20 mouse cellular contexts compared by ENCODE assay signal in the genomic region with DNA sequence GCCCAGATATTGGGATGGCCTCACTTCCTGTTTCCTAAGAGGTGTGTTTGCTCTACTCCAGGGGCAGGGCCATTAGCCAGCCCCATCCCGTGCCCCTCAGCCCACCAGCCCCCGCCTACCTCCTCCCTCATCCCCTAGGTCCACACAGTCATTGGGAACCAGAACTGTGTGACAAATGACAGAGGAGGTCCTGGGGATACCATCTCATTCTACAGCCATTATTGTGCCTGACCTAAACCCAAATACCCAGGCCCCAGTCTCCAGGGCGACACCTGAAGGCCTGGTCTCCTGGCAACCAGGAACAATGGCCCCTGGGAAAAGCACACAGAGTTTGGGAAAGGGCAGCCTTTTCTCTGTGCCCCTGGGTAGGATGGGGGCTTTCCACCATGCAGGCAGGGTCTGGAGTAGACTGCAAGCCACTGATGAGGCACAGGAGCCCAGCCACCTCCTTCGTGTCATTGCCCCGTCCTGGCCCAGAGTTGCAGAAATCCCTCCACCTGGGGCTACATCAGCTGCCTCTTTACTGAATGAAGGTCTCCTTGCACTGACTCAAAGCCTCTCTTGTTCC. TPM values are rescaled to one million over a fixed set of nuclear protein-coding genes. Genes with fewer than 3 reads are reported as not detected.
DNase-seq lines count a peak whose midpoint lies in the region; ATAC-seq lines count a peak whose summit lies in the region.
"Had no signal": no experiment of that assay in that cellular context is flagged by ENCODE, and none has a peak within 500 bp of the region (broad histone marks: within the 10 kb centered on the region; RNA-seq: fewer than 3 reads in every experiment).

No protein-coding gene starts in this region.

- H3K9me3 ChIP-seq in forebrain, embryonic 11.5 days (ENCODE audit: control insufficient read depth, low read length) = no peaks in the 10 kb centered on the region
- no peaks in the 10 kb centered on the region for H3K9me3 ChIP-seq in forebrain, embryonic 15.5 days
- no peaks in the 10 kb centered on the region for H3K9me3 ChIP-seq in hindbrain, embryonic 14.5 days (ENCODE audit: control insufficient read depth, low read length)
- no peaks in the 10 kb centered on the region for H3K9me3 ChIP-seq in neural tube, embryonic 11.5 days (ENCODE audit: control insufficient read depth, low read length)
- H3K9me3 ChIP-seq: embryonic facial prominence, embryonic 13.5 days; limb, embryonic 10.5 days had no signal

- DNase-seq in forebrain, embryonic 11.5 days (ENCODE audit: low spot score) = peak; percentile 80
- DNase-seq in embryo, embryonic 10.5 days (ENCODE audit: low spot score) = peak; percentile 83
- DNase-seq in hindbrain, embryonic 14.5 days (ENCODE audit: low spot score) = no peak
- DNase-seq in neural tube, embryonic 11.5 days (ENCODE audit: low spot score) = peak; percentile 77
- DNase-seq in frontal cortex, postnatal 36 days (ENCODE audit: low spot score in 2 of 2) = no peak
- no peak for DNase-seq in cerebellum, postnatal 14 days
- no peak for DNase-seq in lung, adult 18-20 months
- DNase-seq: adrenal gland, adult 8-10 months; cerebellum, postnatal 10 days; heart, postnatal 4 days; lung, embryonic 14.5 days; right cerebral cortex, postnatal 25 days; thymus, postnatal 25 days had no signal

- H3K4me1 ChIP-seq in forebrain, embryonic 11.5 days (replicated peaks; ENCODE audit: control insufficient read depth, insufficient read depth, low read length) = peaks cover 19% of the 10 kb centered on the region; the same call in 1 of the 2 replicates
- H3K4me1 ChIP-seq in forebrain, embryonic 15.5 days = peaks cover 52% of the 10 kb centered on the region
- peaks cover 47% of the 10 kb centered on the region for H3K4me1 ChIP-seq in hindbrain, embryonic 14.5 days (replicated peaks; ENCODE audit: control insufficient read depth, insufficient read depth, low read length)
- peaks cover 43% of the 10 kb centered on the region for H3K4me1 ChIP-seq in neural tube, embryonic 11.5 days (ENCODE audit: control insufficient read depth, insufficient read depth, low read length)

- 20% methylated on average over 5 of the region's 5 CpGs for WGBS in forebrain, embryonic 11.5 days
- 21% methylated on average over 5 of the region's 5 CpGs for WGBS in forebrain, embryonic 15.5 days
- 11% methylated on average over 5 of the region's 5 CpGs for WGBS in hindbrain, embryonic 14.5 days
- 24% methylated on average over 5 of the region's 5 CpGs for WGBS in neural tube, embryonic 11.5 days

- ATAC-seq in forebrain, embryonic 11.5 days (replicated peaks; ENCODE audit: low FRiP score) = peak; percentile 59
- no peak for ATAC-seq in forebrain, embryonic 15.5 days (replicated peaks)
- peak; percentile 39; the same call in 1 of the 2 replicates for ATAC-seq in hindbrain, embryonic 14.5 days (ENCODE audit: low FRiP score)
- peak; percentile 52; the same call in 1 of the 2 replicates for ATAC-seq in neural tube, embryonic 11.5 days (ENCODE audit: insufficient read depth, low FRiP score, low TSS enrichment)
- ATAC-seq: intestine, postnatal 0 days had no signal

- H3K36me3 ChIP-seq in forebrain, embryonic 11.5 days (ENCODE audit: control insufficient read depth, insufficient read depth, low read length) = no peaks in the 10 kb centered on the region
- no peaks in the 10 kb centered on the region for H3K36me3 ChIP-seq in forebrain, embryonic 15.5 days
- H3K36me3 ChIP-seq in hindbrain, embryonic 14.5 days (replicated peaks; ENCODE audit: control insufficient read depth, insufficient read depth) = no peaks in the 10 kb centered on the region
- no peaks in the 10 kb centered on the region for H3K36me3 ChIP-seq in neural tube, embryonic 11.5 days (ENCODE audit: control insufficient read depth, insufficient read depth, low read length)
- H3K36me3 ChIP-seq: embryonic facial prominence, embryonic 13.5 days; limb, embryonic 10.5 days had no signal

- no peak overlapping the region for H3K4me3 ChIP-seq in forebrain, embryonic 11.5 days (ENCODE audit: low read depth, low read length)
- no peak overlapping the region for H3K4me3 ChIP-seq in forebrain, embryonic 15.5 days
- no peak overlapping the region for H3K4me3 ChIP-seq in hindbrain, embryonic 14.5 days (replicated peaks; ENCODE audit: low read length)
- H3K4me3 ChIP-seq in neural tube, embryonic 11.5 days (ENCODE audit: low read depth, low read length) = no peak overlapping the region
- H3K4me3 ChIP-seq: embryonic facial prominence, embryonic 13.5 days; limb, embryonic 10.5 days had no signal

- H3K9ac ChIP-seq in forebrain, embryonic 11.5 days (ENCODE audit: low read length) = no peak overlapping the region
- no peak overlapping the region for H3K9ac ChIP-seq in forebrain, embryonic 15.5 days (replicated peaks)
- H3K9ac ChIP-seq in hindbrain, embryonic 14.5 days = no peak overlapping the region
- H3K9ac ChIP-seq in neural tube, embryonic 11.5 days (ENCODE audit: low read length) = no peak overlapping the region
- H3K9ac ChIP-seq: embryonic facial prominence, embryonic 13.5 days; lung, embryonic 14.5 days had no signal

- H3K4me2 ChIP-seq in forebrain, embryonic 11.5 days (ENCODE audit: low read depth, low read length, severe bottlenecking) = no peak overlapping the region
- no peak overlapping the region for H3K4me2 ChIP-seq in forebrain, embryonic 15.5 days (replicated peaks)
- H3K4me2 ChIP-seq in hindbrain, embryonic 14.5 days (replicated peaks) = no peak overlapping the region
- no peak overlapping the region for H3K4me2 ChIP-seq in neural tube, embryonic 11.5 days (ENCODE audit: low read depth)
- H3K4me2 ChIP-seq: embryonic facial prominence, embryonic 13.5 days; liver, embryonic 11.5 days; lung, embryonic 14.5 days had no signal

- H3K27me3 ChIP-seq in forebrain, embryonic 11.5 days (ENCODE audit: control insufficient read depth, insufficient read depth, low read length) = peaks cover 3% of the 10 kb centered on the region; the same call in 1 of the 2 replicates
- H3K27me3 ChIP-seq in forebrain, embryonic 15.5 days = no peaks in the 10 kb centered on the region
- H3K27me3 ChIP-seq in hindbrain, embryonic 14.5 days (ENCODE audit: control insufficient read depth, insufficient read depth, low read length) = peaks cover 3% of the 10 kb centered on the region
- peaks cover 4% of the 10 kb centered on the region; the same call in 1 of the 2 replicates for H3K27me3 ChIP-seq in neural tube, embryonic 11.5 days (ENCODE audit: control insufficient read depth, insufficient read depth, low read length)
- H3K27me3 ChIP-seq: embryonic facial prominence, embryonic 13.5 days had no signal

- no peak overlapping the region for H3K27ac ChIP-seq in forebrain, embryonic 11.5 days (ENCODE audit: low read depth, low read length)
- no peak overlapping the region for H3K27ac ChIP-seq in forebrain, embryonic 15.5 days (replicated peaks)
- peak overlapping the region; percentile 21; the same call in 1 of the 2 replicates for H3K27ac ChIP-seq in hindbrain, embryonic 14.5 days
- 0 out of 2 replicates have a peak overlapping the region, but pooled peaks have one; percentile 44 for H3K27ac ChIP-seq in neural tube, embryonic 11.5 days (ENCODE audit: low read depth, low read length)
- H3K27ac ChIP-seq: embryonic facial prominence, embryonic 13.5 days; limb, embryonic 10.5 days; stomach, postnatal 0 days had no signal

RNA-seq across cellular contexts. Expression of gene Slit1, which starts 44.5 kb away (rescaled TPM):
- 4.6 and 5.6 TPM in 2 replicates for polyA plus RNA-seq in forebrain, embryonic 11.5 days (2014; fragmentation: Nextera tagmentation; extraction: Ambion mirVana)
- polyA plus RNA-seq in forebrain, embryonic 15.5 days (2015; fragmentation: Nextera tagmentation; extraction: Ambion mirVana) = 17.5 and 21.0 TPM in 2 replicates
- 31.7 and 36.4 TPM in 2 replicates for polyA plus RNA-seq in hindbrain, embryonic 14.5 days (2014; fragmentation: Nextera tagmentation; extraction: Ambion mirVana)
- 15.3 and 17.0 TPM in 2 replicates for polyA plus RNA-seq in neural tube, embryonic 11.5 days (2014; fragmentation: Nextera tagmentation; extraction: Ambion mirVana)
- polyA plus RNA-seq: heart, embryonic 14.5 days had no signal

Comparison
In these comparisons a context has a peak if more than half of its experiments do, and no peak if none do; other contexts are left out.
1. DNase-seq: peak in forebrain, embryonic 11.5 days (single experiment), embryo, embryonic 10.5 days (single experiment) and neural tube, embryonic 11.5 days (single experiment); none in hindbrain, embryonic 14.5 days (single experiment), frontal cortex, postnatal 36 days (0 of 2), cerebellum, postnatal 14 days (0 of 2) and lung, adult 18-20 months (0 of 2).
2. H3K27ac ChIP-seq: peak in hindbrain, embryonic 14.5 days (single experiment) and neural tube, embryonic 11.5 days (single experiment); none in forebrain, embryonic 11.5 days (single experiment) and forebrain, embryonic 15.5 days (single experiment).